ENCODE assay signal across 8 mouse cellular contexts in genomic region chr10:43002066-43002678, GRCm38 (mm10).
DNase-seq lines count a peak whose midpoint lies in the region; ATAC-seq lines count a peak whose summit lies in the region.

No protein-coding gene starts in this region.

- peak overlapping the region; percentile 77 for H3K4me2 ChIP-seq in embryonic facial prominence, embryonic 13.5 days
- H3K4me2 ChIP-seq in hindbrain, embryonic 15.5 days, result peak overlapping the region; percentile 51
- peak overlapping the region; percentile 58 for H3K4me2 ChIP-seq in liver, embryonic 13.5 days
- peak overlapping the region; percentile 54 for H3K4me2 ChIP-seq in neural tube, embryonic 15.5 days

- no peaks in the 10 kb centered on the region for H3K27me3 ChIP-seq in embryonic facial prominence, embryonic 13.5 days
- no peaks in the 10 kb centered on the region for H3K27me3 ChIP-seq in hindbrain, embryonic 15.5 days
- H3K27me3 ChIP-seq in liver, embryonic 13.5 days, result peaks cover 24% of the 10 kb centered on the region
- no peaks in the 10 kb centered on the region for H3K27me3 ChIP-seq in neural tube, embryonic 15.5 days (replicated peaks)

- no peaks in the 10 kb centered on the region for H3K9me3 ChIP-seq in embryonic facial prominence, embryonic 13.5 days
- no peaks in the 10 kb centered on the region for H3K9me3 ChIP-seq in hindbrain, embryonic 15.5 days
- no peaks in the 10 kb centered on the region for H3K9me3 ChIP-seq in liver, embryonic 13.5 days (replicated peaks)
- H3K9me3 ChIP-seq in neural tube, embryonic 15.5 days (replicated peaks), result no peaks in the 10 kb centered on the region

- peak overlapping the region; percentile 69 for H3K9ac ChIP-seq in embryonic facial prominence, embryonic 13.5 days
- H3K9ac ChIP-seq in hindbrain, embryonic 15.5 days, result no peak overlapping the region
- no peak overlapping the region for H3K9ac ChIP-seq in liver, embryonic 13.5 days
- H3K9ac ChIP-seq in neural tube, embryonic 15.5 days (replicated peaks), result no peak overlapping the region

- intact Hi-C loops in left cerebral cortex, postnatal 14 days (cut with DNase I), result loop anchor here (10.0 kb wide), 1 partner anchor 293 kb away; no protein-coding TSS in a partner anchor

- H3K4me1 ChIP-seq in embryonic facial prominence, embryonic 13.5 days, result peaks cover 32% of the 10 kb centered on the region
- peaks cover 9% of the 10 kb centered on the region; the same call in 1 of the 2 replicates for H3K4me1 ChIP-seq in hindbrain, embryonic 15.5 days (replicated peaks)
- peaks cover 4% of the 10 kb centered on the region; the same call in 1 of the 2 replicates for H3K4me1 ChIP-seq in liver, embryonic 13.5 days (replicated peaks)
- H3K4me1 ChIP-seq in neural tube, embryonic 15.5 days, result peaks cover 18% of the 10 kb centered on the region

- H3K36me3 ChIP-seq in embryonic facial prominence, embryonic 13.5 days, result no peaks in the 10 kb centered on the region
- H3K36me3 ChIP-seq in hindbrain, embryonic 15.5 days, result no peaks in the 10 kb centered on the region
- no peaks in the 10 kb centered on the region for H3K36me3 ChIP-seq in liver, embryonic 13.5 days
- H3K36me3 ChIP-seq in neural tube, embryonic 15.5 days, result no peaks in the 10 kb centered on the region

- DNase-seq in ES-CJ7 (ENCODE audit: low read depth, low spot score) (peak; percentile 44), adipocyte (ENCODE audit: low spot score) (no peak)
- no peak for DNase-seq in liver, embryonic 13.5 days
- no peak for DNase-seq in left cerebral cortex, postnatal 14 days (ENCODE audit: low spot score in 2 of 2)

- no peak for ATAC-seq in embryonic facial prominence, embryonic 13.5 days (ENCODE audit: insufficient number of reproducible peaks, insufficient read depth, low FRiP score, low TSS enrichment, low read depth)
- ATAC-seq in hindbrain, embryonic 15.5 days (ENCODE audit: low FRiP score, low read depth), result no peak
- no peak for ATAC-seq in liver, embryonic 13.5 days (ENCODE audit: low read depth)
- no peak for ATAC-seq in neural tube, embryonic 15.5 days (ENCODE audit: low FRiP score)
- no peak for ATAC-seq in erythroblast, adult 5-6 weeks (replicated peaks; ENCODE audit: low FRiP score, poor library complexity, severe bottlenecking)

- H3K4me3 ChIP-seq in embryonic facial prominence, embryonic 13.5 days, result peak overlapping the region; percentile 42
- no peak overlapping the region for H3K4me3 ChIP-seq in hindbrain, embryonic 15.5 days
- peak overlapping the region; percentile 44 for H3K4me3 ChIP-seq in liver, embryonic 13.5 days (replicated peaks)
- peak overlapping the region; percentile 24 for H3K4me3 ChIP-seq in neural tube, embryonic 15.5 days (replicated peaks)

- peak overlapping the region; percentile 83 for H3K27ac ChIP-seq in embryonic facial prominence, embryonic 13.5 days
- H3K27ac ChIP-seq in hindbrain, embryonic 15.5 days (replicated peaks), result no peak overlapping the region
- no peak overlapping the region for H3K27ac ChIP-seq in liver, embryonic 13.5 days
- H3K27ac ChIP-seq in neural tube, embryonic 15.5 days (replicated peaks), result no peak overlapping the region

- WGBS in embryonic facial prominence, embryonic 13.5 days, result 6% methylated on average over 13 of the region's 13 CpGs
- WGBS in hindbrain, embryonic 15.5 days, result 10% methylated on average over 13 of the region's 13 CpGs
- WGBS in liver, embryonic 13.5 days (ENCODE audit: insufficient replicate concordance), result 19% methylated on average over 13 of the region's 13 CpGs
- 16% methylated on average over 13 of the region's 13 CpGs for WGBS in neural tube, embryonic 15.5 days
